Mouse (Mus musculus): ENCODE measurements around the gene Eif6. TPM values are rescaled to one million over a fixed set of nuclear protein-coding genes. Genes with fewer than 3 reads are reported as not detected.

The Eif6 gene
- total and polyA plus RNA-seq, 3 experiments = 220 to 463 (median 289) TPM

DNA sequence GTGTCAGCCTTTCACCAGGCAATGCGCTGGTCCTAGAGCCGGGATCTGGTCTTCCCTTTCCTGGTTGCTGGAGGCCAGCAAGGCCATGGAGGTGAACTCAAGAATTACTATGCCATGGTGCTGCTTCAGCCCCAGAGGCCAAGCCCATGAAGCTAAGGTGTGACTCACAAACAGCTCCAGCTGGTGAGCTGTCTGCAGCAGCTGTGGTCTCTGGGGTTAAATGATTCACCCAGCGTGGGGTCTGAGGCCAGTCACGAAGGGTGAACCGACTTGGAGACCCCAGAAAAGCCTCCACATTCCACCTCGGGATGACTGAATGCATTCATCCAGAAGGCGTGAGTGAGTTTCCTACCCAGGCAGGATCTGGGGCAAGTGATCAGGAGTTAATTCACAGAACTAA lies 23.4 kb upstream of the Eif6 start:
- TF ChIP-seq NRF1 (IDR thresholded peaks at IDR 0.05; ENCODE audit: low read depth, low read length) (no peak), PAX5 (IDR thresholded peaks at IDR 0.05; ENCODE audit: low read length) (no peak), CHD2 (IDR thresholded peaks at IDR 0.05; ENCODE audit: low read length) (no peak), CHD1 (IDR thresholded peaks at IDR 0.05; ENCODE audit: low read depth, low read length) (no peak), SIN3A (IDR thresholded peaks at IDR 0.05; ENCODE audit: low read length) (no peak), TCF12 (IDR thresholded peaks at IDR 0.05; ENCODE audit: low read depth, low read length) (no peak), USF1 (IDR thresholded peaks at IDR 0.05; ENCODE audit: low read depth, low read length) (no peak), MEF2A (IDR thresholded peaks at IDR 0.05; ENCODE audit: borderline replicate concordance, low read depth, low read length) (no peak), EP300 (IDR thresholded peaks at IDR 0.05; ENCODE audit: low read length) (no peak), MYC (IDR thresholded peaks at IDR 0.05; ENCODE audit: low read depth, low read length) (no peak), ZMIZ1 (IDR thresholded peaks at IDR 0.05; ENCODE audit: low read depth, low read length) (no peak), TBP (conservative IDR thresholded peaks at IDR 0.05; ENCODE audit: low read depth, low read length) (no peak), USF2 (conservative IDR thresholded peaks at IDR 0.05; ENCODE audit: low read depth, low read length) (no peak), SMC3 (IDR thresholded peaks at IDR 0.05; ENCODE audit: low read depth, low read length) (no peak), RAD21 (IDR thresholded peaks at IDR 0.05; ENCODE audit: low read depth, low read length) (no peak), ZC3H11A (IDR thresholded peaks at IDR 0.05; ENCODE audit: low read depth, low read length) (no peak), GABPA (IDR thresholded peaks at IDR 0.05; ENCODE audit: insufficient replicate concordance, low read depth, low read length) (no peak), MAFK (IDR thresholded peaks at IDR 0.05; ENCODE audit: insufficient replicate concordance, low read length) (no peak)
- H3K4me2 ChIP-seq (ENCODE audit: insufficient read depth, low read depth, poor library complexity, severe bottlenecking) = no peak overlapping the region

DNA sequence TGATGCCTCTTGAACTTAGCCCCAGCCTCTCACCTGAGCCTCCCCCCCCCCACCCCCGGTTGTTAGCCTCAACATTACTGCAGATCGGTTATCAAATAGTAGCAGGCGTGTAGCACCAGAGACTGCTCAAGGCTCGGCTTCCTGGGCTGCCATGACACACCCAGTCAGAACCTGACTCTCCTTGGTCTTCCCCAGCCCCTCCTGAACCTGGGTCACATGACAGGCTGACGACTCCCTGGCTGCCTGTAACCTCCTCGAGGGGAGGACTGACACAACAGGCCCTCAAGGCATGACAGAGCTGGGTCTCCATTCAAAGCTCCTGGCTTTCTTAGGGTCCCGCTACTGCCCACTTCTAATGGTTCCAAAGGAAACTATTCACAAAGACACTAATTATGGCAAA lies 22.7 kb upstream of the Eif6 start:
- Histone ChIP-seq H3K79me2 (replicated peaks; ENCODE audit: control insufficient read depth, extremely low read depth, insufficient read depth, poor library complexity, severe bottlenecking) (no peaks in the 10 kb centered on the region), H3K9ac (ENCODE audit: insufficient read depth, low read depth) (no peak overlapping the region), H3K27me3 (replicated peaks) (no peaks in the 10 kb centered on the region), H3K4me2 (ENCODE audit: insufficient read depth, low read depth, poor library complexity, severe bottlenecking) (no peak overlapping the region), H3K27ac (ENCODE audit: insufficient read depth, low read depth) (no peak overlapping the region), H3K4me3 (replicated peaks in 1 of 3; ENCODE audit: low read depth in 2 of 3, low read length in 2 of 3, poor library complexity in 1 of 3) (no peak overlapping the region), H3K9me3 (replicated peaks; ENCODE audit: low read length) (no peaks in the 10 kb centered on the region), H3K4me1 (ENCODE audit: control insufficient read depth in 1 of 2, insufficient read depth in 2 of 2) (no peaks in the 10 kb centered on the region), H3K36me3 (replicated peaks in 1 of 2; ENCODE audit: control insufficient read depth in 1 of 2, insufficient read depth in 1 of 2, low read length in 1 of 2) (peaks cover 62 to 98% of the 10 kb centered on the region in 2 experiments)
- no peak for DNase-seq (ENCODE audit: extremely low read depth)
- in situ Hi-C loops (cut with MboI; ENCODE audit: low pct_ligation_motif_present, low pct_unique_long_range_greater_than_20kb, low sequenced_read_pairs) (loop anchor here (25.0 kb wide), 1 partner anchor 288 kb away; the partner anchor contains the start of genes Gm28036, Nfs1 and Romo1), dilution Hi-C loops (cut with MboI; ENCODE audit: extremely low pct_ligation_motif_present, extremely low pct_unique_long_range_greater_than_20kb, low sequenced_read_pairs) (no loop called here)
- TF ChIP-seq MAZ (IDR thresholded peaks at IDR 0.05; ENCODE audit: low read depth, low read length) (no peak), ZMIZ1 (IDR thresholded peaks at IDR 0.05; ENCODE audit: low read depth, low read length) (no peak), SIN3A (IDR thresholded peaks at IDR 0.05; ENCODE audit: low read length) (no peak), GABPA (IDR thresholded peaks at IDR 0.05; ENCODE audit: insufficient replicate concordance, low read depth, low read length) (no peak), HCFC1 (IDR thresholded peaks at IDR 0.05; ENCODE audit: low read depth, low read length) (no peak), RCOR1 (conservative IDR thresholded peaks at IDR 0.05; ENCODE audit: low read depth, low read length) (no peak), E2F4 (IDR thresholded peaks at IDR 0.05; ENCODE audit: insufficient replicate concordance, low read depth, low read length) (no peak), POLR2A (IDR thresholded peaks at IDR 0.05; ENCODE audit: low read depth, low read length) (no peak), KAT2A (IDR thresholded peaks at IDR 0.05; ENCODE audit: insufficient replicate concordance, low read length) (no peak), JUND (conservative IDR thresholded peaks at IDR 0.05; ENCODE audit: low read depth, low read length) (no peak), RAD21 (IDR thresholded peaks at IDR 0.05; ENCODE audit: low read depth, low read length) (no peak), CHD1 (IDR thresholded peaks at IDR 0.05; ENCODE audit: low read depth, low read length) (no peak), TCF12 (IDR thresholded peaks at IDR 0.05; ENCODE audit: low read depth, low read length) (no peak), CTCF (conservative IDR thresholded peaks at IDR 0.05 in 1 of 2, IDR thresholded peaks at IDR 0.05 in 1 of 2; ENCODE audit: low read depth in 2 of 2, low read length in 2 of 2) (no peak), BHLHE40 (IDR thresholded peaks at IDR 0.05; ENCODE audit: low read depth, low read length) (no peak), TBP (conservative IDR thresholded peaks at IDR 0.05; ENCODE audit: low read depth, low read length) (no peak)

More for the DNA sequence above, 23.4 kb upstream of the Eif6 start:
- dilution Hi-C loops (cut with MboI; ENCODE audit: extremely low pct_ligation_motif_present, extremely low pct_unique_long_range_greater_than_20kb, low sequenced_read_pairs) (no loop called here), in situ Hi-C loops (cut with MboI; ENCODE audit: low pct_ligation_motif_present, low pct_unique_long_range_greater_than_20kb, low sequenced_read_pairs) (loop anchor here (5.0 kb wide), 1 partner anchor 92 kb away; the partner anchor contains the start of gene Gm15557)
- no peak overlapping the region for H3K27ac ChIP-seq (ENCODE audit: insufficient read depth, low read depth)
- peaks cover 60 to 97% of the 10 kb centered on the region in 2 experiments for H3K36me3 ChIP-seq (replicated peaks in 1 of 2; ENCODE audit: control insufficient read depth in 1 of 2, insufficient read depth in 1 of 2, low read length in 1 of 2)
- no peaks in the 10 kb centered on the region for H3K4me1 ChIP-seq (ENCODE audit: control insufficient read depth in 1 of 2, insufficient read depth in 2 of 2)
- no peak overlapping the region for H3K4me3 ChIP-seq (replicated peaks in 1 of 3; ENCODE audit: low read depth in 2 of 3, low read length in 2 of 3, poor library complexity in 1 of 3)
- H3K27me3 ChIP-seq (replicated peaks) = no peaks in the 10 kb centered on the region
- no peak overlapping the region for H3K9ac ChIP-seq (ENCODE audit: insufficient read depth, low read depth)
- DNase-seq (ENCODE audit: extremely low read depth) = no peak
- H3K9me3 ChIP-seq (replicated peaks; ENCODE audit: low read length) = no peaks in the 10 kb centered on the region
- H3K79me2 ChIP-seq (replicated peaks; ENCODE audit: control insufficient read depth, extremely low read depth, insufficient read depth, poor library complexity, severe bottlenecking) = no peaks in the 10 kb centered on the region

Measured in CH12.LX (cell line).